Mouse (Mus musculus) hindbrain, postnatal 0 days (tissue): ENCODE measurements around the gene Axl. TPM values are rescaled to one million over a fixed set of nuclear protein-coding genes. Genes with fewer than 3 reads are reported as not detected.

ENCODE experiments used
- ATAC-seq: fragments of 200-750 bp; cut with Nextera tagmentation; 2 replicates; pipeline ENCODE4 v1.8.0; 2017; ENCODE audit warnings: mild to moderate bottlenecking, moderate TSS enrichment, moderate library complexity
- DNase-seq: peaks from one replicate; pipeline ENCODE4 v3.0.0-alpha.2; 2015; ENCODE audit warnings: low spot score
- H3K27ac ChIP-seq: fragments of 300-500 bp; sonication (generic); 2 replicates; pipeline ENCODE4 v1.5.1; 2014; ENCODE audit warnings: mild to moderate bottlenecking
- H3K27me3 ChIP-seq: fragments of 300-500 bp; sonication (generic); 2 replicates; pipeline ENCODE4 v1.6.1; 2014; ENCODE audit warnings: low read length, mixed read lengths; ENCODE audit not compliant: insufficient read depth
- H3K36me3 ChIP-seq: fragments of 300-500 bp; sonication (generic); 2 replicates; pipeline ENCODE4 v1.6.1; 2014; ENCODE audit warnings: low read length, mixed read lengths; ENCODE audit not compliant: insufficient read depth
- H3K4me1 ChIP-seq: fragments of 300-500 bp; sonication (generic); 2 replicates; pipeline ENCODE4 v1.6.1; 2014; ENCODE audit warnings: antibody characterized with exemption, low read length, mixed read lengths; ENCODE audit not compliant: insufficient read depth
- H3K4me2 ChIP-seq: fragments of 300-500 bp; sonication (generic); 2 replicates; pipeline ENCODE4 v1.6.1; 2014; ENCODE audit warnings: low read depth, mild to moderate bottlenecking, low read length, moderate library complexity, mixed read lengths
- H3K4me3 ChIP-seq: fragments of 300-500 bp; sonication (generic); 2 replicates; pipeline ENCODE4 v1.5.1; 2014; ENCODE audit warnings: low read length
- H3K9ac ChIP-seq: fragments of 300-500 bp; sonication (generic); replicated peaks from 2 replicates; pipeline ENCODE4 v1.6.1; 2014; ENCODE audit warnings: mild to moderate bottlenecking, low read length, moderate library complexity, mixed read lengths
- H3K9me3 ChIP-seq: fragments of 300-500 bp; sonication (generic); 2 replicates; pipeline ENCODE4 v1.6.1; 2016; ENCODE audit warnings: low read length, mixed read lengths
- CTCF ChIP-seq: IDR thresholded peaks from 2 replicates; pipeline ENCODE4 v1.5.1; 2016; ENCODE audit warnings: antibody characterized with exemption, control low read depth, low read depth
- WGBS: fragments of 180-500 bp; shearing (Covaris S2); extraction: QIAGEN DNeasy Blood & Tissue Kit; methylation state at CpG from one replicate; pipeline ENCODE4 v1.1.7; 2014; 5-methylcytosine and 5-hydroxymethylcytosine counted together
- polyA plus RNA-seq: library from polyadenylated mRNA; unstranded; fragments of >200 nt; fragmentation: Nextera tagmentation; extraction: Ambion mirVana; gene quantifications from 2 replicates; pipeline ENCODE4 v1.2.1, GENCODE M21; 2015
- total RNA-seq: library from RNA; depleted of rRNA; stranded (reverse); fragments of >200 nt; gene quantifications from 2 replicates; pipeline ENCODE4 v1.2.3, GENCODE M21; 2014

Gene Axl
- total and polyA plus RNA-seq, 2 experiments from 2014 or later: 26.8 to 44.3 TPM

GRCm38 (mm10) chr7:25804792-25805191 lies 16.3 kb upstream of the Axl start:
- no peak for TF ChIP-seq CTCF
- no peak overlapping the region for H3K4me2 ChIP-seq
- no peak overlapping the region for H3K9ac ChIP-seq
- no peak for ATAC-seq
- no peaks in the 10 kb centered on the region for H3K9me3 ChIP-seq
- H3K4me1 ChIP-seq: 0 out of 2 replicates have a peak, but pooled peaks cover 5% of the 10 kb centered on the region
- DNase-seq: no peak
- H3K36me3 ChIP-seq: no peaks in the 10 kb centered on the region
- 76% methylated on average over 4 of the region's 4 CpGs for WGBS
- no peak overlapping the region for H3K4me3 ChIP-seq
- H3K27ac ChIP-seq: no peak overlapping the region
- no peaks in the 10 kb centered on the region for H3K27me3 ChIP-seq

DNA sequence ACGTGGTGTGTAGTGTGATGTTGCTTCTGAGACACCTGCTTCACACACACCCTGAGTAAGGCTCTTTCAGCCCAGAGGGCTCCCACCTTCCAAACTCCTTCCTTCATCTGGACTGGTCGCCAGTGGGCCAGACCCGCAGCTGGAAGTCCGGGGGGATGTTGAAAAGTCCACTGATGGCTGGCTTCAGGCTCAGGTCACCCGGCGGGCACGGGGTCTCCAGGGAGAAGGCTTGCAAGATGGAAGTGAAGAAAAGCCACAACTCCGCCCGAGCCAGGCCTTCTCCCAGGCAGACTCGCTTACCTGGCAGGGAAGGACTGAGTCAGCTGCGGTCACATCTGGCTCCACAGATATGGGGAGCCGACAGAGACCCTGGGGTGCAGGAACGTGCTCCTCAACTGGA lies 15.0 kb upstream of the Axl start:
- 79% methylated on average over 13 of the region's 13 CpGs for WGBS
- Histone ChIP-seq H3K9me3 (no peaks in the 10 kb centered on the region), H3K4me1 (0 out of 2 replicates have a peak, but pooled peaks cover 5% of the 10 kb centered on the region), H3K4me3 (no peak overlapping the region), H3K27me3 (no peaks in the 10 kb centered on the region), H3K27ac (no peak overlapping the region), H3K9ac (no peak overlapping the region), H3K4me2 (no peak overlapping the region), H3K36me3 (no peaks in the 10 kb centered on the region)
- DNase-seq (no peak), ATAC-seq (no peak)
- TF ChIP-seq CTCF: no peak

DNA sequence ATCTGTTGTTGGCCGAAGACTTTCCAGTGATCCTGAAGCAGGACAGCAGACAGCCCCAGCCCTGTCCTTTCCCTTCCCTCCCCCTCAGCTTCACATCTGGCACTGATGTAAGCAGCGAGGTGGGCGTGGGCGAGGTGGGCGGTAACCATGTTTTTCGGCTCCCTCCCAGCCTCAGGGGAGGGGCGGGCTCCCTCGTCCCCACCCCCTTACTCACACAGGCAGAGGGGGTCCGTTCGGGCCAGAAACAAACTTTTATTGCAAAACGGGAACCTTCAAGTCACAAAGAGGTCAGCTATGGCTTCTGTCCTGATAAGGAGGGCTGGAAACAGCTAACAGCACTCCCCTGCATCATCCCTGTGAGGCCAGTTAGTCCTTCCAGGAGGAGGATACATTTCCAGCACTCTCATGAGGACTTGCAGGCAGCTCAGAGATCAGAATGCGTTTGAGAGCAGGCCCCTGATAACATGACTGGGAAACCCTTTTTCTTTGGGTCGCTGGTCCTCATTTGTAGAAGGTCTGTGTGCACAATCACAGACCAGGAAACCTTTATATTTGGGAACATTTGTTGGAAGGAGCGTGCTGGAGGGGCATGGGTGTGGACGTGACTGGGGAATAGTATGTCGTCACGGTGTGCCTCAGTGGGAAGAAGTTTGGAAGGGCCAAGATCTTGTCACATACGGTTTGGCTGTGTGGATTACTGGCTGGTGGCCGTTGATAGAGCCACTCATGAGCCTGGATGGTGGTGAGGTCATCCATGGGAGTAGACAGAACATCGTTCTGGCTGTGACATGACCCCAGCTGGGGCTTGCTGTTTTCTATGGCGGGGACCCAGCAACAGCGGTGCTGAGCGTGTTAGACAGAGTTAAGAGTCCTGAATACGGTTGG lies 14.0 kb upstream of the Axl start:
- DNase-seq (peak; percentile 8), ATAC-seq (peak; percentile 8; the same call in 1 of the 2 replicates)
- no peaks in the 10 kb centered on the region for H3K9me3 ChIP-seq
- H3K9ac ChIP-seq: no peak overlapping the region
- no peak for TF ChIP-seq CTCF
- 0 out of 2 replicates have a peak, but pooled peaks cover 5% of the 10 kb centered on the region for H3K4me1 ChIP-seq
- no peak overlapping the region for H3K27ac ChIP-seq
- no peaks in the 10 kb centered on the region for H3K27me3 ChIP-seq
- 30% methylated on average over 24 of the region's 24 CpGs for WGBS
- H3K4me3 ChIP-seq: no peak overlapping the region
- H3K36me3 ChIP-seq: no peaks in the 10 kb centered on the region
- H3K4me2 ChIP-seq: no peak overlapping the region

DNA sequence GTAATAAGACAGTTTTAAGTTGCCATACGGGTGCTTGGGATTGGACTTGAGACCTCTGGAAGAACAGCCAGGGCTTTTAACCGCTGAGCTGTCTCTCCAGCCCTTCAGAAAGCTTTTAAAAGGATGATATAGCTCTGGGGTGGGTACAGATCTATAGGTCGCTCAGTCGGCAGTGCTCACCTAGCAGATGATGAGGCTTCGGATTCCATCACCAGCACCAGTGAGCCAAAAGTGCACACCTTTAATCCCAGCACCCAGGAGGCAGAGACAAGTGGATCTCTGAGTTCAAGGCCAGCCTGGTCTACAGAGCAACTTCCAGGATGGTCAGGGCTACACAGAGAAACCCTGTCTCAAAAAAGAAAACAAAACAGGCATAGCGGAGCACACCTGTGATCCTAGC lies 12.5 kb upstream of the Axl start:
- no peaks in the 10 kb centered on the region for H3K9me3 ChIP-seq
- H3K4me1 ChIP-seq: 0 out of 2 replicates have a peak, but pooled peaks cover 5% of the 10 kb centered on the region
- no peak overlapping the region for H3K9ac ChIP-seq
- H3K27me3 ChIP-seq: no peaks in the 10 kb centered on the region
- DNase-seq (no peak), ATAC-seq (no peak)
- no peak overlapping the region for H3K4me3 ChIP-seq
- no peaks in the 10 kb centered on the region for H3K36me3 ChIP-seq
- H3K27ac ChIP-seq: no peak overlapping the region
- H3K4me2 ChIP-seq: no peak overlapping the region
- 91% methylated on average over 6 of the region's 6 CpGs for WGBS
- TF ChIP-seq CTCF: no peak

- no peak overlapping the region for H3K4me2 ChIP-seq
- H3K27me3 ChIP-seq: no peaks in the 10 kb centered on the region
- H3K27ac ChIP-seq: no peak overlapping the region
- no peaks in the 10 kb centered on the region for H3K9me3 ChIP-seq
- whole genome bisulfite sequencing: 88% methylated on average over 1 of the region's 1 CpGs
- H3K36me3 ChIP-seq: no peaks in the 10 kb centered on the region
- ATAC-seq (no peak), DNase-seq (no peak)
- H3K9ac ChIP-seq: no peak overlapping the region
- H3K4me3 ChIP-seq: no peak overlapping the region
- H3K4me1 ChIP-seq: no peaks in the 10 kb centered on the region
- no peak for TF ChIP-seq CTCF
These were observed 10.9 kb upstream of the Axl start for GRCm38 (mm10) chr7:25799369-25799768.

DNA sequence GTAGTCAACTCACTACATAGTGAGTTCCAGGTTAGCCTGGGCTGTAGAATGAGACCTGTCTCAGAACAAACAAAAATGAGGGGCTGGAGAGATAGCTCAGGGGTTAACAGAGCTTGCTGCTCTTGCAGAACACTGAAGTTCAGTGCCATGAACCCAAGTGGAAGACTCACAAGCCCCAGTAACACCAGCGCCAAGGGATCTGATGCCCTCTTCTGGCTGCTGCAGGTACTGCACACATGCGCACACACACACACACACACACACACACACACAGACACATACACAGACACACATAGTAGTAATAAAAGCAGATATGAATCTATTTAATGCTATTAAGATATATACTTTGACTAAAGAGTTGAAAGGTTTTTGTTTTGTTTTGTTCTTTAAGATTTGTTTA lies 10.0 kb upstream of the Axl start:
- Histone ChIP-seq H3K27ac (no peak overlapping the region), H3K27me3 (no peaks in the 10 kb centered on the region), H3K9me3 (no peaks in the 10 kb centered on the region), H3K4me2 (no peak overlapping the region), H3K9ac (no peak overlapping the region), H3K4me3 (no peak overlapping the region), H3K4me1 (no peaks in the 10 kb centered on the region), H3K36me3 (no peaks in the 10 kb centered on the region)
- ATAC-seq (no peak), DNase-seq (no peak)
- 73% methylated on average over 2 of the region's 2 CpGs for WGBS
- TF ChIP-seq CTCF: no peak; the same call in 1 of the 2 replicates

- H3K27ac ChIP-seq: no peak overlapping the region
- H3K36me3 ChIP-seq: no peaks in the 10 kb centered on the region
- ATAC-seq (no peak), DNase-seq (no peak)
- no peak overlapping the region for H3K4me2 ChIP-seq
- TF ChIP-seq CTCF: no peak
- H3K4me3 ChIP-seq: no peak overlapping the region
- no peak overlapping the region for H3K9ac ChIP-seq
- WGBS: 84% methylated on average over 8 of the region's 8 CpGs
- H3K4me1 ChIP-seq: no peaks in the 10 kb centered on the region
- H3K27me3 ChIP-seq: no peaks in the 10 kb centered on the region
- H3K9me3 ChIP-seq: no peaks in the 10 kb centered on the region
These were observed 6.3 kb upstream of the Axl start for GRCm38 (mm10) chr7:25794775-25795174.
